Mouse (Mus musculus) layer of hippocampus, postnatal 36 days (tissue): ENCODE data around the gene Arap2. TPM values are rescaled to one million over a fixed set of nuclear protein-coding genes. Genes with fewer than 3 reads are reported as not detected.

ENCODE experiments used
- DNase-seq, 2 experiments: peaks; one replicate each; pipeline ENCODE4 v3.0.0; 2022
- total RNA-seq, 2 experiments: library from RNA; stranded (reverse); gene quantifications; 2 replicates each; pipeline ENCODE4 v1.2.3; 2021

Arap2 gene
- 10 to 100 TPM; 46.8 to 48.0 TPM for total RNA-seq

DNA sequence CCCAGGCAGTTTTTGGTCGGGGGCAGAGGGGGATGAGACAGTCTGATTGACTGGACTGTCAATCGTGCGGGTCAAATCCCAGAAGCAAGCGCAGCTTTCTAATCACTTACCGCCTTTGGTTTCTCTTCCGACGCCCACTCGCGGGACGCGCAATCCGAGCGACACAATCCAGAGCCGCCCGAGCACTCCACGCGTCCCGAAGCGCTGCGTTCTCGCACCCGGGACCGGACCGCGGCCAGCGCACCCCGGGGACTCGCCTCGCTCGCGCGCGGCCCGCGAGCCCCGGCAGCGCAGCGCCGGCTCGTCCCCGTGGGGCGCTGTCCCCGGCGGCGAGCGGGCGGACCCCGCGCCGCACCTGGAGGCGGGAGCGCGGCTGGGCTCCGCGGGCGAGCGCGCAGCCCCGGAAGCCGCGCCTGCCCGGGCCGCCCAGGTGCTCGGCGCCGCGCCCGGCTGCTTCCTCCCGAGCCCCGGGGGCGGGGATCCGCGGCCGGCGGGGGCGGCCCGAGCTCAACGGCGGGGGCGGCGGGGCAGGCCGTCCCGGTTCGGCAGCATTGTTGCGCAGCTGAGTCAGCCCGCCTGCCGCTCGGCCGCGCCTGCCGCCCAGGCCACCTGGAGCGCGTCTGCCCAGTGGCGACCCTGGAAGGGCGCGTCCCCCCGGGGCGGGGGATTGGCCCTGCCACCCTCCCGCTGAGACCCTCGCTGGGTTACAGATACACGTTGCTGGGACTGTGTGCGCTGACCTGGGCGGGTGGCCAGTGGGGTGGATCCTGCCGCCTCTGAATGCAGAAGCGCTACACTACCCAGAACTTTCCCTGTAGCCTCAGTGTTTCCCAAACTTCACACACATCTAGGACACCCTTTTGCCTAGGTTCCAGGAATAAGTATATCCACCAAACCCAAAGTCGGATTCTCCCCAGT is at the start of gene Arap2:
TSS of gene Arap2 (minus strand) at position 376 of the 918 bp plus-strand sequence.
- DNase-seq, result peak; percentile 50 to 53

DNA sequence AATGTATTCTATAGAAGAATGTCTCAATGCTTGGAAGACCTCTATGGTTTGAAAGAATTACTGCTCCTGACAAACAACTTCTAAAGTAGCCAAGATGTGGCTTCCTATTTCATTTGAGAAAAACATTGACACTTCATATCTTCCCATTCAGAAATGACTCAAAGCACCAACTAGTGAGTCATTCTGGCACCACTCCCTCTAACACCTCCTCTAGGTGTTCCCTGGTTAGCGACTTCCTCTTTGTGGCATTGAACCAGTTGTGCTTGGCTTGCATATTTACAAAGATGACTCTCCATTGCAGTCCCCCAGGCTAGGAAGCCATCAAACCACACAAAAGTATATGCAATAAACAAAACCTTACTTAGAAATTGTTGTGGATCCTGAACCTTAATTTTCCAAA is 49.8 kb upstream of the Arap2 start:
- DNase-seq, result no peak

DNA sequence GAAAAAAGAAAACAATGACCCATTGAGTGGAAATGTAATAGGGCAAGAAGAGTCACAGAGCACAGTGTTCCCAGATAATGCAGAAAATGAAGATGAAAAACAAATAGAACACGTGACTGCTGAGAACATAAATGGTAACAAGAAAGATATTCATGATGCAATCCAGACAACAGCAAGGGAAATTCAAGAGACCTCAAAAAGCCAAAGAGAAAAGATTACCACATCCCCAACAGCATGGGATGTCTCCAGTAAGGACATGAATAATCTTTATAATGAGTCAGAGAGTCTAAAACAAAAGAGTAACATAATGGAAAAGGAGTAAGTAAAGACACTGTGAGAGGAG is 48.1 kb upstream of the Arap2 start:
- no peak for DNase-seq

DNA sequence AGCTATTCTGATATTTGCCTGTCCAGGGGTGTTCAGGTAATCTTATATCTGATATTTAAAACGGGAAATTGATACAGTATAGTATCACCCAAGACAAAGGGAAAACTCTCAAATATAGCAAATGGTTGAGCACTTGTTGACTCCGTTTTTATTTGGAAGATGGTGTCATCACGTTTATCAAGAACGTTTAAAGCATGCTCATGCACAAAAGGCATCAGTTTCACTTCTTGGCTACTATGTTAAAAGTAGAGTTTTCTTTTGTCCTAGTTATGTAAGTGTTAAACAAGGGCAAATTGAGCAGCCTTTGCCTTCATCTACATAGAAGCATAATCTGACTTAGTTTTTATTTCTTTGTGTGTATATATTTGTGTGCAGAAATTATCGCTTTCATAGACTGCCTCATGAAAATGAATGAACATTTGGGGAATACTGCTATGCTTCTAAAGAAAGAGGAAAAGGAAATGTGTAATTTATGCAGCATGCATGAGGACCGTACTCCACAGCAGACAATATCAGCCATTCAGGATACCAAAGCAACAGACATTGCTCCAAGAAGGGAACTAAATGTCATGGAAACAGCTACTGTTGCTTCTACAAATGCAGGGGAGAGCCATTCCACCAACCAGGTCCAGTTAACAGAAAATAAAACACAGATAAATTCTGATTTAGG is 47.6 kb upstream of the Arap2 start, which contains the start of gene Dthd1:
TSS of gene Dthd1 (plus strand) at position 422 of the 670 bp plus-strand sequence.
- DNase-seq, result no peak

DNA sequence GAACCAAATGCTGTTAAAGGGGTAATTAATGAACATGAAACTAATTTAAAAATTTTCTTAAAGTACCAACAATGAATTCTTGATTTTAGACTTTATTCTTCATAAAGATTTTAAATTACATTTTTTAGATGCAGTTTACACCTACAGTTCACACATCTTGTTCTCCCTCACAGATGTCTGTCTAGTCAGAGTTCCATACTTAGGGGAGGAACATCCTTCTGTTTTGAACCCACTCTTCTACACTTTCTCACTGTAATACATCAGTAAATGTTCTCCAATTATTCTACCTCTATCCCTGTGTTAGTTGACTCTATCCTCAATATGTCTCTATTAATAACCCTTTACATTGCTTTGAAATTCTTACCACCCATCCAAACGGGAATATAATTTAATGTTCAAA is 26.8 kb upstream of the Arap2 start:
- no peak for DNase-seq

DNA sequence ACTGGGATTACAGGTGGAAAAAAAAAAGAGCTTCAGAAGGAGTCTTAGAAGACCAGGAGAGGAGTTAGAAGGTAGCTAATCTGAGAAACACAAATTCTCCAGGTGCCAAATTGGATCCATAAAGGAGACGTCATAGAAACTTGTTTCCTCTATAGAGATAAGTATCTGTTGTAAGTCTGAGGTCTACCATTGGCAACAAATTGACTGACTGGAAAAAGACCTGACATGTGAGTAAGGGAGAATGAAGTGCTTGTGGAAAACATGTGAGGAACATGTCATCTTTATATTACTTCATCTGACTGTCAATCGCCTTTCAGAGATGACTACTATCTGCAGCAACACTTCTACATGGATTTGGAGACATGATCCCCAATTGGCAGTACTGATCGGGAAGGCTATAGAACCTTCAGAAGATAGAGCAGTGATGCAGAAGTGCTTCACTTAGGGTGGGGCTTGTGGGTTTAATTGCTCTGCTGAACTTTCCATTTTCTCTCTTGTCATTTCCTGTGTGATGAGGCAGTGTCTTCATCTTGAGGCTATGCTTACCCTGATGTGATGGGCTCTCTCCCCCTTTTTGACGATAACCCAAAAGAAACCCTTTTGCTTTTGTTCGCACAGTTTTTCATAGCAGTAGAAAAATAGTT is 25.1 kb upstream of the Arap2 start:
- DNase-seq, result no peak

DNA sequence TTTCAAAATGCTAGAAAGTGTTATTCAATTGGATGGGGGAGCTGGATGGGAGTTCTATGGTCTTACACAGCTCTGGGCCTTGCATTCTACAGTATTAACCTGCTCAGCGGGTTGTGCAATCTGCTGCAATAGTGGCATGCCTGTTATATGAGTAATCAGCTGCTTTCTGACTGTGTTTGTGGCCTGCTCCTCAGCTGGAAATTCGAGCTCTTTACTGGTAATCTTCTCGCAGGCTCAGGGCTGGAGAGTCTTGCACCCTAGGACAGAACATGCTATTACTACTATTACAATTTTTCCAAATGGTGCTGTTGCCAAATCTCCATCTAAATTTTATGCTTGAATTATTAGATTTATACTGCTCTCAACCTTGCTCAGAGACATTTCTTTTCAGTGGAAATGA is 20.9 kb upstream of the Arap2 start:
- no peak for DNase-seq

DNA sequence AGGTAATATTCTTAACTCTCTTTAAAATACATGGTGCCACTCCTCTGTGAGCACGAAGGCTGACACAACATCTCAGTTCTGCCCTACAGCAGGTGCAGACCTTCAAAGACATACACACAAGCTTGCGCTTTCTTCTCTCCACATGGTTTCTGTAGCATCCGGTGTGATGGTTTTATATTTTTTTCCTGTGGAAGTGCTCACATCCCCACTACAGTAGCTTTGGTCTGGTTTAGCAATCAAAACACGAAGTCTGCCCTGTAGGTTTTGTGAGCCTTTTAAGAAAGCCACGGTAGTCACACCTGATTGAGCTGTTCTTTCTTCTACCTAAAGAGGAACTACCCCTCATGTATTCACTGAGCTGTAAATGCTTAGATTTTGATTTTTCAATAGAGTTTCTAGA is 12.7 kb upstream of the Arap2 start:
- no peak for DNase-seq

DNA sequence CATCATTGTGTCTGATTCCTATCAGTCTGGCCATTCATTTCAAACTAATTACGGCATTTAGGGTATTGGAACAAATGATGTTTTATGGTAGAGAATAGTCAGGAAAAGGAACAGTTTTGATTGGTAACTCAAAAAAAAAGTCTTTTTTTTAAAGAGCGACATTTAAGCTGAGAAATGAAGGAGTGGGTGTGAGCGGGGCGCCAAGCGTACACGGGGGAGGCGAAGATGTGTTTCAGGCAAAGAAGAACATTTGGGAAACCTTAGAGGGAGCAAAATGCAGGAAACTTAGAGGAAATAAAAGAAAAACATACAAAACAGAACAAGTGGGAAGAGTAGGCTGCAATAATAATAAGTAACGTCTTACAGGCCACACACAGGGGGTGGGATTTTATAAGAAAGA is 11.8 kb upstream of the Arap2 start:
- peak in 1 of 2 experiments; percentile 23 for DNase-seq

DNA sequence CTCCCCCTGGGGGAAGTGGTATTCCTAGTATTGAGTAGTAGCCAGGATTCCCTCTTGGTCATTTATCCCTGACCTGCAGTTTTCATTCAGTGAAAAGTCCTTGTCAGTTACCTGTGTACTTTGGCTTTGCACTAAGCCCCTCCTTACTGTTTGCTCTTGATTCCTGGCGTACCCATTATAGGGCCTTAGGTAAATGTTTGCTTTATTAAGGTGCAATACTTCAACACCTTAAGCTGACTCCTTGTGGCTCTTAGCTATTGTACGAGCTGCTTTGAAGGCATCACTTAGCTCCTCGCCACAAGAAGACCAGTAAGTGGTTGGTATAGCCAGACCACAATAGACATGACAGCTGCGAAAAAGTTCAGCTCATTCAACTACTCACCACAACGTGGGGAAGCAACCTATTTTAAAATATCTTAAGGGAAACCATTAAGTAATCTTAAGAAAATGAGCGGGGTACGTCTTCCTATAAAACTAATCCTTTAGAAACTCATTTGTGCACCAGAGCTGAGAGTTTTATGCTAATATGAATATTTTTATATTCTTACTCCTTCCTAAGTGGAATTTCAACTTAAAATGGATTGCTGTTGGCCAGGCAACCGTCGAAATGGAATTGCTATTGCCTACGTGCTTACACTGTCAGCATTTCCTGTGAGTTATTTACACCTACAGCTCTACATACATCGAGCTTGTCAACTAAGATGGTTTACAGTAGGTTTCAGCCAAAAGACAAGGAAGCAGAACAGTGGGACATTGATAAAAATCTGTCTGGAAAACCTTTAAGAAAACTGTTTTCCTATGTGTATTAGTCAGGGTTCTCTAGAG is 6.0 kb upstream of the Arap2 start:
- DNase-seq, result no peak

DNA sequence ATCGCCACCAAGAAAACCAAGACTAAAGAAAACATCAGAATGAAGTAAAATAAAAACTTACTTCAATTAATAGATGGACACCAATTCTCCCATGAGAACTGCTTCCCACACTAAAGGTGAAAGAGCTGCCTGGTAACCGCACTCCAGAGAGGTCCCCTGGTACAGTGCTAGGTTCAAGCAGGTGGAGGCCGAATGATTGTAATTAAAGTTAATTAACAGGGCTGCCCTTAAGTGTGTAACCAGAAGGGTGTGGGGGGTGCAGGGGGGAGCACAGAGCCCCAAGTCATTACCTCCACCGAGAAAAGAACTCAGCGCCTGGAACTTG is 538 bp downstream of the Arap2 start:
- DNase-seq, result no peak

DNA sequence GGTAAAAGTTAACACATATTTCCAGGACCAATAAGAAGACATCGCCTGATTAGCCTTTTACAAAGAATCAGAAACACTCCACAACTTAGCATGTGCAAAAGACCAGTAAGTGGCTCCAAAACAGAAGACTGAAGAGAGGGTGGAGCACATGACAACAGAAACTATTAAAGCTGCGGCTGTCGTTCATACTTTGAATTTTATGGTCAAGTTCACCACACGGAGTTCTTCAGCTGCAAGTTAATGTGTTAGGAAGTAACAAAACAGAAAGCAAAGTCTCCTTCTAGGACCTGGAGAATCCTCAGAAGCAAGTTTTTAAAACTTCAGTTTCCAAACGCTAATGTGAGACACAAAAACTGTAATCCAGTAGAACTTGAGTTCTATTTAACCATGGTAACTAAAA is 1.8 kb downstream of the Arap2 start:
- no peak for DNase-seq

DNA sequence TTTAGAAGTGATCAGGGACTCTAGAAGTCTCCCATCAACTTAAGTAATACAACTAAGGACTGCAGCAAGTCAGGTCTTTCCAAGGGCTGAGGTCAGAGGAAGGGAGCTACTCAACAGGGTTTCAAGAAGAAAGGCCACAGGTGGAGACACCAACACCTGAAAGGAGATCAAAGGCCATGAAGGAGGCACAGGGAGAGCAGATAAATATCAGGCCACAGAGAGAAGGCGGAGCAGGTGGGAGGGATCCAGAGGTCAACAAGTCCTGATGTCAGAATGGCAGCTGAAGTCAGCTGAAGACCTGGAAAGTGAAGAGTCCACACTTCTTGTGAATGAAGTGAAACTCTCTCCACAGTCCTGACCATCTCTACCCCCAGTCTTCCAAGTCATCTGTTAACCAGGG is 2.9 kb downstream of the Arap2 start:
- DNase-seq, result no peak

DNA sequence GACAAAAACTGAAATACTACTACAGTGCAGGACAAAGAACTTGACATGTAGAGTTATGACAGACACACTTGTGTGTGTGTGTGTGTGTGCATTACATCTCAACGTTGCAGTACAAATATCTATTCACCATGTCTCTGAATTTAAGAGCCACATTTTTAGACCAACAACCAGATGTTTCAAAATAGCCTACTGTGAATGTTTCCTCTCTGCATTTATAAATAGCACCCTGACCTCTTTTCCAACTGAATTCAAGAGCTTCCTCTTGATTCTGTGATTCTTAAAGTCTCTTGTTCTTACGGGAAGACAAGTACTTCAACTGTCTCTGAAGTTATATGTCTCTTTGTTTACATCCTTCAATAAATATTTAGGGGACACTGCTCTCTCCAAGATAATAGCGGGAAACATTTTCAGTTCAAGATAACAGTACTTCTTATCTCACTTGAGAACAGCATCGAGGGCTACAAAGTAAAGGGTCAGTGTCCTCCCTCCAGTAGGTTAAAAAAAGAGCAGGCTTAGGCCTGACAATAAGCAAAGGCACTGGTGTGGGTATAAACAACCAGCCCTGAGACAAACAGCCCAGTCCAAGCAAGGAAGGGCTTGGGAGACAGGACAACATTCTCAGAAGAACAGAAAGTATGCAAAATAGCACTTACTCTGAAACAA is 3.5 kb downstream of the Arap2 start:
- no peak for DNase-seq

DNA sequence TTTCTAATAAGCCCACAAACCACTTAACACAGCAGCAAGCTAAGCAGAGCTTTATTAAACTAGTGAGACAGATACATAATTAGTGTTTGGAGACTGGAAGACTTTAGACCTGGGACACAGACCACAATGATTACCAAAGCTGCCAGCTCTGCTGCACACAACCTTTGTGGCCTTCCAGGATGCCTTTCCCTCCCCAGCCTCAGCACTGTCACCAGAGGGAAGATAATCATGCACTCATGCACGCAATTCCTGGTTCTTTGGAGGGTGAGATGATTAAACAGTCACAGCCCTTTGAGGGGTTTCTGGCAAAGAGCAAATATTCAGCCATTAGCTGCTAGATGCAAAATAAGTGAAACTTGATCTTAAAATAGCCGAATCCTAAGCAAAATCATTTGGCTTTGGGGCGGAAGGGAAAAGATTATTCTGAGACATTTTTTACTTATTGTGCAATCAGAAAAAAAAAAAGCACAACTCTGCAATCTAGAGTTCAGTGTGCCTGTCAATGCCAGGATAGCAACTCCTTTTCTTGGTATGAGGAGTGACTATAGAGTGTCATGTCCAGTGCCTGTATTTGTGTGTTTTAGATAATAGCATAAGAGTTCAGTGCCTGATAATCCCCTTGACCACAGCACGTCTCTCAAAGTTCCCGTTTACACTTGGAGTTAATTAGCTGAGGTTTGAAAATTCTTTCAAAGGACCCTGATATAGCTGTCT is 5.0 kb downstream of the Arap2 start:
- no peak for DNase-seq

DNA sequence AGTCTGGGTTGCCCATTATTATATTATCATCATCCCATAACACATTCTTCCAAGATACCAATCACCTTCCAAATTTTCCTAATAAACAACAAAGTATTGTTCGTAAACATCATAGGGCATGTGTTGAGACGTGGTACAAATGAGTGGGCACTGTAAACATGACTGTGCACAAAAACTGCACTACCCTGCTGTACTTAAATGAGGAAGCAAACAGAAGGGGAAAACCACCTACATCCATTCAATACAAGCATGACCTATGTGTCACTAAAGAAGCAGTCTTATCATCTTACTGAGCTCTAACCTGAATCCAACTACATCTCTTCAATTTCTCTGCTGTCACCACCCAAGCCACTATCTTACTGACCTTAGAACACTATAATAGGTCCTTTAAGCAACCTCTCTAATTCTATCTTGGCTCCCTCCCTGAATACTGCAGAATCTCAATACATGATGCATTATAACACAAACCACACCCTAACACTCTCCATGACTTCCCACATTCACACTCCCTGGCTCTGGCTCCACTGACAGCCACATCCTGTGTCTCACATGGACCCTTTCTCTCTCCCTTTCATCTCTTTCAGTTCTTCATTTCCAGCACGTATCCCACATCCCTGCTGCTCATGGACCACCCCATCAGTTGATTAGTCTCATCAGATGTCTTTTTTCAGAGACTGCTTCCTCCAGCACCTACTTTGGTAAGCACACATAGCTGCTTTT is 10.0 kb downstream of the Arap2 start:
- no peak for DNase-seq

DNA sequence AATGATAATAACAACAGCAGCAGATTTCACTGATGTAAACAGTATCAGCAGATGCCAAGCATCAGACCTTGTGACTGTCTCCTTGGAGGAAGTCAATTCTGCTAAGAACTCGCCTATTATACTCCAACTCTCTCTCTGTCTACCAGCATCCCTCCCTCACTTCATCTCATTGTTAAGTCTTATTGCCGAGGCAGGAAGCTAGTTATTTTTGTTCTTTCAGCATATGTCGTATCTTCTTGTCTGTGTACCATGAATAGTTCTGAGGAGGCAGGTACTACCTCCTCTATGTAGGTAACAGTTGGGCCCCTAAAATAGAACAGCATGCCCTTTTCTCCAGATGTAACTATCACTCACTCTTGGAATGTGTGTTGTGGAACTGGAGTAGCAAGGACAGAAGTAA is 13.0 kb downstream of the Arap2 start:
- DNase-seq, result no peak

DNA sequence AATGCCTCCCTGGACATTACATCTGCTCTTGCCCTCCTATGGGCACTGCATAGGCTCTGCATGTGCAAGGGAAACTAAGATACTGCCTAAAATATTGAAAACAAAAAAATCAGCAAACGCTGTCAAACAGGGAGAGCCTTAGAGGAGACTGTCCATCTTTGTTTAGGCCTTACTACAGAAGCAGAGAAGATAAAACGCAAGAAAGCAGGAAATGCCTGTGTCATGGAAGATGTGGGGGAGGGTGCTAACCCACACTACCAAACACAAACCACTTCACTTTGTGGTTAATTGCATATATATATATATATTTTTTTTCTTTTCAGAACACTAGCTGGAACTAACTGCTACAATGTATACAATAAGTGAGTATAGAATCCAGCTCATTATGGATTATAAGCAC is 14.3 kb downstream of the Arap2 start:
- no peak for DNase-seq

DNA sequence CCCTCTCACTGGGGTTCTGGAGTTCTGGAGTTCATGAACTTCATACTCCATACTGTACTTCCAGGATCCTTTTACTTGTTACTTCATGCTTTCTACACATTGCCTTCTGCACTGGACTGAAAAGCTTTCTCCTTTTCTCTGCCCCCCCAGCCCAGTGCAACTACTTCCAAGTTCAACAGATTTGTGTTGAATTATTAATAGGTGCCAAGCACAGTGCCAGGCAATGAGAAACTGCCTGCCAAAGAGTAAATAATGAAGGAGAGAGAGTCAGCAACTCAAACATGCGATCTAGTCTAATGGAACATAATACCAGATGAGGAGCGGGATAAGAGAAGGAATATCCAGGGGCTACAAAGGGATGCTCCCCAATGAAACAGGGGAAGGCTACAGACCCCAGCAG is 17.8 kb downstream of the Arap2 start:
- DNase-seq, result no peak

DNA sequence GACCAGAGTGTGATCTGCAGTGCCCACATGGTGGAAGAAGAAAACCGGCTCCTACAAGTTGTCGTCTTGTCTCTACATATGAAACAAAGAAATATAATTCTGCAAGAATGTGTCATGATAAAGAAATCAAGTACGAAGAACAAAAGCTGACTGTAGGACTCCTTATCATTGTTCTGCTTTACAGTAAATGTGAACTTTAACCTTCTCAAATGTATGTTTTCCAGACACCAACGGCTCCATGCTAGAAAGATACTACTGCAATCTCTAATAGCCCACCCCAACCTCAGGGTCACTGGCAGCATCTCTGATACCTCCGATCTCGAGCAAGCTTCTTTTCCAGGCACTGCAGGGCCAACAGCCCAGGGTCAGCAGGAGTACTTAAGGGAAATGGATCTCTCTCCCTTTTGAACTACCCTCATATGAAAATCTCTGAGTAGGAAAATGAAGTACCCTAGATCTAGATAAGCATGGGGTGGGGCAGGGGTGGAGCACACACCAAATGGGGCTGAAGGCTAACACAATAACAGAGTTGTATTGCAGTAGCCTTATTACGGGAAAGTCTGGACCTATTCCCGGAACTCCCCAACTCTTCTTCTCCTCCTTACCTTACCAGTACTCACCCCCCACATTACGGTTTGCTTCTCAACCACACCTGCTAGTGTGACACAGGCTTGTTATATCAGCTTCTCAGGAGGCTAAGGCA is 22.6 kb downstream of the Arap2 start:
- no peak for DNase-seq
